Mouse (Mus musculus) C2C12 (cell line): ENCODE measurements at regions not wholly inside any gene's neighbourhood (a gene's known extent, or its start where the extent isn't known, plus 50 kb on each side); places are given as distances from the start of the nearest gene placed in this dataset.

Source experiments
- CEBPB ChIP-seq: IDR thresholded peaks from one replicate; pipeline ENCODE4 v1.6.1; 2011; ENCODE audit warnings: low read depth, mild to moderate bottlenecking, control low read depth, moderate library complexity
- CTCF ChIP-seq: IDR thresholded peaks from one replicate; pipeline ENCODE4 v1.5.1; 2011; ENCODE audit not compliant: control insufficient read depth, insufficient read depth, insufficient read length
- MAX ChIP-seq: IDR thresholded peaks from one replicate; pipeline ENCODE4 v1.6.1; 2011; ENCODE audit warnings: mild to moderate bottlenecking, control low read depth

DNA sequence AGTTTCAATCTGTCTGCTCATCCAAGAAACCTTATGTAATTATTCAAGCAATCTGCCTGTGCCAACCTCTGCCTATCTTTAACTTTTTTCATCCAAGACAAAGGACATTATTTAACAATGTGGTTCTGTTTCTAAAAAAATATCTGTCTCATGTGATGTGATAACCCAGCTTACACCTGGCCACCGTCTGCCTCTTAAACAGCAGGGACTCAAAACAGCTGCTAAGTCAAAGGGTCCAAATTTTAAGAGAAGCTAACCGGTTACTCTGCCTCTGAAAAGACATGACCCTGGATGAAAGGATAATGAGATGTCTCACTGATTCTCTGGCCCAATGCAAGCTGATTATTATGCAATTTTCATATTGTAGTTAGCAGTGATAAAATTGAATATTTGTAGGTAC lies 84.0 kb upstream of the Mbnl1 start:
- TF ChIP-seq CTCF (no peak), CEBPB (peak; percentile 81), MAX (no peak)
